Mouse (Mus musculus) gastrocnemius, postnatal 14 days (tissue): ENCODE measurements at regions not wholly inside any gene's neighbourhood (a gene's known extent, or its start where the extent isn't known, plus 50 kb on each side); places are given as distances from the start of the nearest gene placed in this dataset.

ENCODE experiments used
- DNase-seq: peaks from one replicate; pipeline ENCODE4 v3.0.0; 2021; ENCODE audit warnings: mixed read lengths
- intact Hi-C: fragments of 180-260 bp; cut with DNase I; formaldehyde crosslinking; loops from one replicate; pipeline ENCODE4 v1.15.1; 2025; ENCODE audit warnings: low total_unique reads

DNA sequence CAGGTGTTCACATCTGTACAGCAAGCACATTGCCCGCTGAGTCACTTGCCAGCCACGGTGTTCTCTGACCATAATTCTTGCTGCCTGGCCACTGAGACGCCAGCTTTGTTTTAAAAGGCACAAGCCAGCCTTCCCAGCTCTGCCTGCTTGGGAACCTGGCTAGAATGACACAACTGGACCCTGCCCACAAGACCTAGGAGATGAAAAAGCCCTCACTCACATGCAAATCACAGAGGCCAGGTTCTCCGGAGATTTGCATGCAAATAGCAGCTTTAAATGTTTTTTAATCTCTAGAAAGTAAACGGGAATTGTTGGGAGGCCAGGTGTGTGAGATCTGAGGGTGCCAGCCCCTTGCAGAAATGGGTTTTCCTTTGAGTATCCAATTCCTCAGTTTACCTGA lies 71.9 kb downstream of the 1810010D01Rik start:
- no peak for DNase-seq
- intact Hi-C loops = no loop called here

DNA sequence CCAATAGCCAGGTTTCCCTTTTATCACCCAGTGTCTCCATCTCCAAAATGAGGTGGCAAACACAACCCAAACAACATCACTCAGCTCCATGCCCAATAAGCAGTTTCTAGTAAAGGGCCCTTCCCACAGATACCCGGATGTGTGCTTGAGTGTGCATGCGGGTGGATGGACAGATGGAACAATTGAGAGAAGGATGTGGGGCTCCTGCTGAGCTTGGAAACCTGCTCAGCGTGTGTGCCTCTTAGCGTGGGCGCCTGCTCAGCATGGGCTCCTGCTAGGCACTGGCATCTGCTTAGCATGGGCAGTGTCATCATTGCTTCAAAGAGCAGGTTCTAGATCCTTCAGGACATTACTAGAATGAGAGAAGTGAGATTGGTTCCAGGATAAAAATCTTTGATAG lies 75.4 kb downstream of the 1810010D01Rik start:
- intact Hi-C loops = no loop called here
- DNase-seq = no peak

DNA sequence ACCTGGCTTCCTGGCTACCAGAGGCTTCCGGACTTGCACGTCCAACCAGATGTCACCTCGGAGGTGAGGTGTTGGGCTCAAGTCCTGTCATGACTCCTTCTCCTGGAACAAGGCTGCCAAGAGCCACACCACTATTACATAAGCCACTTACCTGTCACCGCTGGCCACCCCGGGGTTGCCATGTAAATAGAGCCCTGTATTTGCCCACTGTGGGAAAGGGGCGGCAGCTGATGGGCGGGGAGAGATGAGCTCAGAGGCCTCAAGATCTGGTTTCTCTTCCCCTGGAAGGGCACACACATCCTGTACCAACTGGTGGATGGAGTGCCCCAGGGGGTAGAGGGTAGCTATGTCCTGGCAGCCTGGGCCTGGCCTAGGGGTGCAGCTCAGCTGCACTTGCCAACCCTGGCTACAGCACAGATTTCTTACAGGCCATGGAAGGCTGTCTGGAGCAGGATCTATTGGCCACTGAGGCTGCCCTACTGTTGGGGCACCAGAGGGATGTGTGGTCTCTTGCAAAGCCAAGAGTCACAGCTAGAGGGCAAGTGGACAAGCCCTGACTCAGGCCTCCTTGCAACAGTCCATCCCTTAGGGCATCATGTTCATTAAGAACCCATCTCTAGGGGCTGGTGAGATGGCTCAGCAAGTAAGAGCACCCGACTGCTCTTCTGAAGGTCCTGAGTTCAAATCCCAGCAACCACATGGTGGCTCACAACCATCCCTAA lies 76.3 kb downstream of the 1810010D01Rik start:
- intact Hi-C loops = no loop called here
- no peak for DNase-seq

DNA sequence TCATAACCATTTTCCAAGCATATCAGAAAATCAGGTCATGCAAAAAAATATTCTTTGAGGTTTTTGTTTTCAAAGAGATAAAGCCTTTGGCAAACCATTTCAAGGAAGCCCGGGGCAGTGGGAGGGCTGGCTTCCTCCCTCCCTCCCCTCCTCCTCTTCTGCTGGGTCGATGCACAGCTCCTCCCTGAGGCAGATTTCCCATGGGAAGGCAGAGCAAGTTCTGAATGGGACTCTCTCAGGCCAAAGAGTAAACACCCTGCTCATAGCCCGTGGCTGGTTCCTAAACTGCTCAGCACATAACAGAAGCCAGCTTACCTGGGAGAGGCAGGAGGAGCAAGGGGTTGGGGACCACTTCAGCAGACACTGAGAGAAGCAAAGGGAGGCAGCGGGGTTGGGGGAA lies 77.9 kb downstream of the 1810010D01Rik start:
- DNase-seq = no peak
- intact Hi-C loops = no loop called here

DNA sequence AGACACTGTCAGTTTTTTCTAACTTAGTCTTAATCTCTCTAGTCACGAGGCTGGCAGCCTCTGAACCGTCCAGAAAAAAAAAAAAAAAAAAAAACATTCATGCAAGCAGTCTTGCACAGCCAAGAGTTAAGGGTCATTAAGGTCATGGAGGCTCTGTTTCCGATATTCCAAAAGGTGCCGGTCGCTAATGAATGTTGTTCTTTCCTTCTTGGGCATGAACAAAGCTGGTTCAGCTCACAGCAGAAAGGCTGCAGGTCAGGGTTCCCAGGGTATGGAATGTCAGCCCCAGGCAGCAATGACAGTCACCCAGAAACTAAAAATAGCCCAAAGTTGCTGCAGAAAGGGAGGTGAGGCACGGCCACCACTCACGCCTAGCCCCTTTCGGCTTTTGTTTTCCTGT lies 80.3 kb downstream of the 1810010D01Rik start:
- no peak for DNase-seq
- intact Hi-C loops = no loop called here

DNA sequence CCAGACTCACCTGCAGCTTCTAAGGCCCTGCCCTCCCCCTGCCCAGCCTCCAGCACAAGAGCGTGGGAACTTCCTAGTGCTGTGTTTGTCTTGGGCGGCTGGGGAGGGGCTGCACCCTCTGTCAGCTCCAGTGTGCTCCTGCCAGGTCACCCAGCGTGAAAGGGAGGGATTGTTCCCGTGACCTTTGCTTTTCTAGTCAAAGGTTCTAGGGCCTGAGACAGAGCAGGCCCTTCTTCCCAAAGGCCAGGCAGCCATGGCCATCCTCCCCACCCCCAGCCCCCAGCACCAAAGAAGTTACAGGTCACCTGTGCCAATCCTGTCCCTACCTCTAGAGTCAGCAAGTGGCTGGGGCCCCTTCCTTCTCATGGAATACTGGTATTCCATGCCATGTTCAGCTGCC lies 80.7 kb downstream of the 1810010D01Rik start:
- intact Hi-C loops = no loop called here
- DNase-seq = no peak

DNA sequence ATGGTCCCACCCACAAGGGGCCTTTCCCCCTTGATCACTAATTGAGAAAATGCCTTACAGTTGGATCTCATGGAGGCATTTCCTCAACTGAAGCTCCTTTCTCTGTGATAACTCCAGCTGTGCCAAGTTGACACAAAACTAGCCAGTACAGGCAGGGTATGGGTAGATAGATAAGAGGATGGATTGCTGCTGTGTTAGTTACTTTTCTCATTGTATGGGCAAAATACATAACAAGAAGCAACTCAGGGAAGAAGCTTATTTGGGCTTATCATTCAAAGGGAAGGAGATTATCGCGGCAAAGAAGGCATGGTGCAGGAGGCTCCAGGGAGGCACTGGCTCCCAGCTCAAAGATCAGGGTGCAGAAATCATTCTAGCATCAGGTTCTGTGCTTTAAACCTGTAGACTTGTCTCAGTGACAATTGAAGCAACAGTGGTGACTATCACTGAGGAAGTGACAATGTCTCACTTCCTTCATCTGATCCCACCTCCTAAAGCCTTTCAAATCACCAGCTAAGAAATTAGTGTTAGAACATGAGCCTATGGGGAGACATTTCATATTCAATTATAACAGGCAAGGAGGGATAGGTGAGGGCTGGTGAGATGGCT lies 83.8 kb downstream of the 1810010D01Rik start:
- no peak for DNase-seq
- intact Hi-C loops = no loop called here

DNA sequence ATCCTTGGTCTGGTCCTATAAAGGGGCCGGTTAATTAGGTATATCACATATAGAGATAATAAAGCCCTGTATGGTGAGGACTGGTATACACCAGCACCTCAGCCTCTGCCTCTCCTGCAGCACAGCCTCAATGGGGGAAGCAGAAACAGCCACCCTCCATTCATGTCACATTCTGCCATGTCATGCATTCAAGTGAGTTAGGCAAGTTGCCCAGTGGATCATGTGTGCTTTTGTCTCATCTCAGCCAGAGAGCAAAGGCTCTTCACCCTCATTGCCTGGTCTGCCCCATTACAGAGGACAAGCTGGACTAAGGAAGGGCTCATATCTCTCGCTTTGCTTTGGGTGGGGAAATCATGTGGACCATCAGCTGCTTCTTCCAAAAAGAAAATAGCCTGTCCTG lies 85.4 kb downstream of the 1810010D01Rik start:
- DNase-seq = no peak
- intact Hi-C loops = no loop called here

DNA sequence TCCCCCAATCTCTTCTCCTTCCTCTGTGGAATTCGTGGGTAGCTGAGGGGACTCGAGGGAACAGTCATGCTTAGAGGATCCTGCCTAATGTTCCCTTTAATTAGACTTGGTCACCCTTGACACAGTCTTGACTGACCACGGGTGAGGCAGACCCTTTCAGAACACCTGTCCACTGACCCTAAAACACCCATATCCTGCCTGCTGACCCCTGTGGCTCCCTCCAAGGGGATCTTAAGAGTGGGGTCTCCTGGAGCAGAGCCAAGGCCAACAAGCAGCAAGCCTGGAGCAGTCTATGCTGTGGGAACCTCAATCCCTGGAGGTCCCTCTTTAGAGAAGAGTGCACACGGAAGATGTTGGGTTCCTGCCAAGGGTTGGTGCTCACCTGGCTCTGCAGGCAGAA lies 89.5 kb downstream of the 1810010D01Rik start:
- DNase-seq = no peak
- intact Hi-C loops = loop anchor here (5.0 kb wide), 1 partner anchor 181 kb away; the partner anchor contains the start of gene Ccnd1

DNA sequence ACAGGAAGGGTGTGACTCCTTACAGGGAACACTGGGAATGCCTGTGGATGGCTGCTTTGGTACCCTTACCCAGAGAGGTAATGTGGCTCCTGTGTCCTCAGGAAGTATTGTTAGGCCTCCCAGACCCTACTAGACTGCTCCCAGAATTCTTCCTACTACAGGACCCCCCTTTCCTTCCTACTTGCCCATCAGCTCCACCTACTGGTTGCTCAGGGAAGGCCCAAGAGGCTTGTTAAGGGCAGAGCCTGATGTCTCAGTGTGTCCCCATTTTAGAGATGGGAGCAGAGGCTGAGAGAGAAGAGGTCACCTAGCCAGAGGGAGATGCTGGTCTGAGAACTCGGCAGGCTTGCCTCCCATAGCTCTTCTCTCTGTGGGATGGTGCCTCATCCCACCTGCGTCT lies 93.3 kb downstream of the 1810010D01Rik start:
- intact Hi-C loops = loop anchor here (5.0 kb wide), 1 partner anchor 177 kb away; the partner anchor contains the start of gene Ccnd1
- no peak for DNase-seq

DNA sequence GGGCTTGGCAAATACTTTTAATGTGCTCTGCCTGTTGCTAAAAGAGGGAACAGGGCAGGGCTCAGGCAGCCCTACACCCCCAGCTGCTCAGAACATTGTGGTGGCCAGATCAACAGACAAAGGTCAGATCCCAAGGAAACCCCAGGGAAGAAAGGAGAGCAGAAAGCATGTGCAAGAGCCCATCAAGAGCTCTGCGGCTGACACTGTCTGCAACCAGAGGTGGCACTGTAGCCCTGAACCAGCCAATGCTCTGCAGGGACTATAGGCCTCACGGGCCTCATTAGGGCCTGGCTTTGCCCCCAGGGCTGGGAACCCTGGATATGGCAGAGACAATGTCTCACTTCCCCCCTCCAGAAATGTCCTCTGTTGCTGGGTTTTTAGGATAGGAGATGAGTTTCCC lies 93.8 kb downstream of the 1810010D01Rik start:
- intact Hi-C loops = no loop called here

DNA sequence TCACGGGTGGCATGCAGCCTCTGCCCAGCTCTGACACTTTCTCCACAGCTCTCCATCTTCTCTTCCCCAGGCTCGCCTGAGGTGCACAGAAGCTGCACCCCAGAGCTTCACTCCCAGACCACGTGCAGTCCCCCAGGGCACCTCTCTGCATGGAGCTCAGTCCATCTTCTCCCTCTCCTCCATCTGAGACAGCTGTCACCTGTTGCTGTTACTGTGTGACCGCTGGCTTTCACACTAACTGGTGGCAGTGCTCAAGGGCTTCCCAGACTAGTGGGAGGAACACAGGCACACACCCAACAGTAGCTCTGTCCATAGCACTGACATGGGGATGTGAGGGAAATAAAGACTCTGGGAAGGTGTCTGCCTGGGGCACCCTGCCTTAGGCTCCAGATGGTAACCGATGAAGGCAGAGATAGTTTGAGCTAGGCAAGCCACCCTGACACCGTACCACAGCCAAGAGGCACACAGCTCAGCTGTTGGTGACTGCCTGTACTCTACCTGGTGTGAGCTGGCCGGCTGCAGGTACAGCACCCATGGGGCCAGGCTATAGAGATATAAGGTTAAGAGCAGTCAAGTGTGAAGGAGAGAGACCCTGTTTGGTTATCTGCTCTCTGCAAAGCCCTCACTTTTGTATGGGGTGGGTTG lies 94.9 kb downstream of the 1810010D01Rik start:
- intact Hi-C loops = no loop called here
- DNase-seq = no peak

More for the DNA sequence above, 93.8 kb downstream of the 1810010D01Rik start:
- no peak for DNase-seq

DNA sequence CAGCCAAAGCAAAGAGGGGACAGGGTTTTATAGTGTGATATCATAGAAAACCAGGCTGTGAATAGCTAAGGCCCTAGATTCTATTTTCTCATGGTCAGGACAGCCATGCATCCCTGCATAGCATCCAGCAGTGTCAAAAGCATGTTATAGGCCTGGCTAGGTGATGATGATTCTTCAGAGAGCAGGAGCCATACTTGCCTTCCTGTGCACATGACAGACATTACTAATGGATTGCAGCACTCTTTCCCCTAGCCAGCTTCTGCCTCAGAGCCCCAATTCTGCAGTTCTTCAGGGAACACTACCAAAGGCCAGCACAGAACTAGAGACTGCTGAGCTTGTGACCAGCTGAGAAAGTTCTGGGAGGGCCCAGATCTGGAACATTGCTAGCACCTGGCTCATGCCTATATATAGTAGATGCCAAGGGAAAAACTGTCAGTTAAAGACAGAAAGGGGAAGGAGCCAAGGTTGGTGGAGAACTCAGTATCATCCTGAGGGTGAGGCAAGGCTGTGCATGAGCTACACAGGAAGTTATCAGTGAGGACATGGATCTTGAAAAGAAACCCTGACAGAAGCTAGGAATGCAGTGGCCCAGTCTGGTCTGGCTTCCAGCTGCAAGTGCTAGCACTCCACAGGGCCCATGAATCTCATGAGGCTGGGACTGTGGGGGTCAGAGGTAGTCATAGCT lies 95.6 kb downstream of the 1810010D01Rik start:
- DNase-seq = no peak
- intact Hi-C loops = no loop called here

DNA sequence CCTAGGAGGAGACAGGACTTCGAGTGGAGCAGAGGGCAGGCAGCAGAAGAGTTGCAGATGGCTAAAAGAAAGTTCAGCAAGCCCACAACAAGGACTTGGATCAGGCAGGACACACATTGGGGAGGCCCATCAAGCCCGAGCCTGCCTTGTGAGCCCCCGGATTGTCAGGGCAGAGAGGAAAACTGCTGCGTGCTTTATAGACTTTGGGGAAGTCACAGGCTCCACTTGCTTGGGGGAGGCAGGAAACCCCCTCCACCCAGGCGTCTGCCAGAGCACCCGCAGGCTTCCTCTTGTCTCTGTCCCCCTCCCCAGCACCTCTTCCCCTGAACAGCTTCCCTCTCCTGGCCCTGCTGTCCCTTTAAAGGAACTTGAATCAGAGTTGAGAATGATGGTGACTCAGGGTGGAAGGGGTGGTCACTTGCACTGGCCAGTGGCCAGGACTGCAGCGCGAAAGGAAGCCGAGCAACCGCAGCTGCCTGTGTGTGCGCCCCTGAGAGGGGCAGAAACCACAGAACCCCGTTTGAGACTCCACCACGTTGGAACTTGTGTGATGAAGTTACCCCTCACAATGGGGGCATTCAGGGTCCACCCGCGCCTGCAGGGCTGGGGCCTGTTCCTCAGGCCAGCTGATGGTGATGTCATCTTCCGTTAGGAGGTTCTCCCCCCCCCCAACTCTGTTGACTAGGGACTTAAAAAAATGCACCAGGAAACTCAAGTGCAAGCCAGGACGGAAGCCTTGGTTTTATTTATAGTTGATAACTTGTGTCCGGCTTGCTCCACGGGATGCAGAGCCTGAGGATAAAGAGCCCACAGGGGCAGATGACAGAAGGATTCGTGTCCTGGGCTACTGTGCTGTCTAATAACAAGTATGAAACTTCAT lies 96.4 kb downstream of the 1810010D01Rik start:
- DNase-seq = peak; percentile 79
- intact Hi-C loops = no loop called here

DNA sequence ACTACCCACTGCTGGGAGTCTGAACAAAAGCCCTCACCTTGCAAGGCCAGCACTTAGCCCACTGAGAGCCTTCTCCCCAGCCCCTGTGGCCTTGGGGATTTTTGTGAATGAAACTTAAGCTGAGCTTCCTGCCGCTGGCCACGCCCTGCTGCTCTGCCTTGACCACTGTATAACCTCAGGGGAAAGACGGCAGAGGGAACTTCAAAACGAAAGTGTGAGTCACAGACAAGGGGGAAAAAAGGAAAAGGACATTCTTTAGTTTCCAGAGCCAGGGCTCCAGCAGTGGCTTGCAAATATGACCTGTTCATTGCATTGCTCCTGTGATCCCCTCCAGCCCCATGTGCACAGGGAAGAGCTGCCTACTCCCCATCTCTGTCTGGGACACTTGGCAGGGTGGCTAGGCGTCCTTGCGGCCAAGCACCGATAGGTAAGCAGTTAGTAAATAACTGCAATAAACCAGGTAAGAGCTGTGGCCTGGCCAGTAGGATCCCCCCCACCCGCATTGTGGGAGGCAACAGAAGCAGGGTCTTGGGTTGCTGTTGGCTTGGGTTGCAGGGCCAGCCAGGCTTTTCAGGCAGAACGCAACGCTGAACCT lies 97.2 kb downstream of the 1810010D01Rik start:
- peak; percentile 64 for DNase-seq
- intact Hi-C loops = no loop called here

DNA sequence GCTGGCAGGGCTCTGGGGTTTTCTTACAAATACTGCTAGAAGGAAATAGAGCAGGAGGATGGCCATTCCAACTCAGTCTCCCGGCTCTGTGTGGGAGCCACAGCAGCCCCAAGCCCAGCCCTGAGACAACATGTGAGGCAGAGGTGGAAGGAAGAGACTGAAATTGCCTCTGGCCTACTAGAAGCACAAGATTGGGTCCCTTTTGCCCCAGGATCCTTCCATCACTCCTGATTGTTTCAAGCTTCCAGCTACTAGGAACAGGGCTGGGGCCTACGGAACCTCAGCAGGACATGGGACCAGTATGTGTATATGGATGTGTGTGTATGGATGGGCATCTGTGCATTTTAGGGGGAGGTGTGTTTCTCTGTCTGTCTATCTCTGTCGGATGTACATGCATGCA lies 97.9 kb downstream of the 1810010D01Rik start:
- intact Hi-C loops = no loop called here
- no peak for DNase-seq

DNA sequence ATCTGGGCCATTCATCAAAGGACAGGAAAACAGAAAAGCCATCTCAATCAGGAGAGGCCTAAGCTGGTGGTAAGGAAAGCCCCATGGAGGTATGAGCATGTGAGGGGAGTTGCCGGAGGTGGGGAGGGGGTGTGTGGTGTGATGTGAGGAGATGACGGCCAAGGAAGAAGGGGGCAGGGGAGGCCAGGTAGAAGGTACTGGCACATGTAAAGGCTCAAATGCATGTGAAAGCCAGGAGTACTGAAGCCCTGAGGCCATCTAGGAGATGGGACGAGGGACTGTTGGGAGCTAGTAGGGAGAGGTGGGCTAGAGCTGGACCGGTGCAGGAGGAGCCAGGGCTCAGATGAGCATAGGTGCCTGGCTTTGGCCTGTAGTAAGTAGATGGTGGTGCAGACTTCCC lies 98.4 kb downstream of the 1810010D01Rik start:
- DNase-seq = no peak
- intact Hi-C loops = no loop called here

DNA sequence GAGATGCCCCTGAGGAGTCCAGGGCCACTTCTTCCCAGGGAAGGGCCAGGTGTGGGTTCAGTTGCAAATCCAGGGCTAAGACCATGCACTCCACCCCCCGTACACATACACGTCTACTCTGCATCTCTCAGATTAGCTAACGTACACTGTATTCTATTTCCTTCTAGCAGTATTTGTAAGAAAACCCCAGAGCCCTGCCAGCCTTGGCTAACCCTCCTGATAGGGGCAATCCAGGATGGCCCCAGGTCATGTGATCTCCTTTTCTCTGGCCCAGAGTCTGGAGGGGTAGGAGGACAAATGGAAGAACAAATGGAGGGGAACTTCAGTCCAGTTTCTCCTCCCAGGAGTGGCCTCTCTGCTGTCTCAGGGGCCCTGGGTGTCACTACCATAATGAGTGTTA lies 98.9 kb downstream of the 1810010D01Rik start:
- no peak for DNase-seq
- intact Hi-C loops = no loop called here

DNA sequence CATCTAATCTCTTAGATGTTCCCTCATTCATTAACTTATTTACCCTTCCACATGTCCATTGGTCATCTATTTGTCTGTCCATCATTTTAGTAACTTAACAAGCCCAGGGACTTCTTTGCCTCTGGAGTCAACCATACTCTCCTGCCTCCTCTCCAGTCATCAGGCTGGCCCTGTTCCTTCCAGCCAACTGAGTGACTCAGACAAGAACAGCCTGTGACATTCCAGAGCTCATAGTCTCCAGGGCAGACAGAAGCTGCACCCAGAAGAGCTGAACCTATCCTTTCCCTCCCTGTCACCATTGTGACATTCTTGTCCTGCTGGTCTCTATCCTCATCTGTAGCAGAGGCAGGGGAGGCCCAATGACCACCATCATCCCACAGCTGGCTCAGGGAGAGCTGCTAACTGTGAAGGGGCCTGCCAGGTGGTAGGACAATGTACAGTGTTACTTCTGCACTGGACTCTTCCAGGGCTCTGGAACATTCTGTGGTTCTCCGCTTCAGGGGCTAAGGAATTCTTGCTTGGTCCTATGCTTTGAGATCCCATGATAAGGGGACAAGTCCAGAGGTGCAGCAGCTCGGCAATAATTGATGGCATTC lies 100.2 kb downstream of the 1810010D01Rik start:
- intact Hi-C loops = no loop called here
- no peak for DNase-seq
